In genomic region chr5:114896688-114897373, GRCm38 (mm10) we compare ENCODE assay signal across 8 mouse cellular contexts. TPM values are rescaled to one million over a fixed set of nuclear protein-coding genes. Genes with fewer than 3 reads are reported as not detected.
DNase-seq lines count a peak whose midpoint lies in the region; ATAC-seq and TF ChIP-seq lines count a peak whose summit lies in the region.

Gene Oasl2 (plus strand): TSS chr5:114896936.

- no peaks in the 10 kb centered on the region for H3K4me1 ChIP-seq in liver, adult 2 months (ENCODE audit: control insufficient read depth, insufficient read depth, low read length)
- 0 out of 2 replicates have a peak, but pooled peaks cover 2% of the 10 kb centered on the region for H3K4me1 ChIP-seq in brown adipose tissue, adult 24 weeks (ENCODE audit: control insufficient read depth, insufficient read depth, insufficient read length, low read length)

- H3K27ac ChIP-seq in liver, adult 2 months (replicated peaks; ENCODE audit: insufficient read depth, low read depth, low read length): peak within 1 kb of the TSS; percentile 76
- peak within 1 kb of the TSS; percentile 90 for H3K27ac ChIP-seq in brown adipose tissue, adult 24 weeks (replicated peaks; ENCODE audit: low read depth, low read length)

- H3K36me3 ChIP-seq in liver, adult 2 months (ENCODE audit: control insufficient read depth, insufficient read depth, low read length): no peaks in the 10 kb centered on the region

- 62% methylated on average over 13 of the region's 13 CpGs for WGBS in liver, adult 2 months

- H3K9ac ChIP-seq in liver, adult 2 months (ENCODE audit: low read depth, low read length): peak within 1 kb of the TSS; percentile 65

- TF ChIP-seq POLR2A in liver, adult 2 months (IDR thresholded peaks at IDR 0.05; ENCODE audit: extremely low read depth, insufficient read depth, low read length): no peak

- no peaks in the 10 kb centered on the region for H3K27me3 ChIP-seq in liver, adult 2 months (ENCODE audit: control insufficient read depth, insufficient read depth, low read length)

- peak; percentile 32 to 37; a peak in 2 of 4 replicates for ATAC-seq in hematopoietic stem cell, adult 5-6 weeks (replicated peaks in 1 of 2; ENCODE audit: insufficient read depth in 1 of 2, low FRiP score in 2 of 2, low TSS enrichment in 1 of 2, low read depth in 1 of 2, poor library complexity in 2 of 2, severe bottlenecking in 2 of 2)
- peak; percentile 35; the same call in 1 of the 2 replicates for ATAC-seq in megakaryocyte, adult 5-6 weeks (ENCODE audit: poor library complexity, severe bottlenecking)

- TF ChIP-seq CTCF in liver, adult 2 months (IDR thresholded peaks at IDR 0.05; ENCODE audit: low read depth, low read length): no peak

- peak within 1 kb of the TSS; percentile 52 for H3K4me3 ChIP-seq in liver, adult 2 months (ENCODE audit: insufficient read depth, low read depth, low read length)
- H3K4me3 ChIP-seq in brown adipose tissue, adult 24 weeks (ENCODE audit: insufficient read depth, low read depth, low read length): peak within 1 kb of the TSS; percentile 70

- H3K79me2 ChIP-seq in liver, adult 2 months (ENCODE audit: control insufficient read depth, insufficient read depth, low read length): no peaks in the 10 kb centered on the region

- no peak for DNase-seq in liver, adult 2 months (ENCODE audit: extremely low read depth, low read depth, low spot score)
- no peak for DNase-seq in liver
- no peak for DNase-seq in cerebellum, postnatal 36 days
- DNase-seq in gastrocnemius, adult 8-10 months (ENCODE audit: low spot score in 2 of 2): no peak
- DNase-seq in cerebellum, adult 11-12 months: no peak

RNA-seq across cellular contexts. Expression of gene Oasl2, which starts in this region (rescaled TPM):
- 4.1 and 6.3 TPM in 2 replicates for total RNA-seq in liver, adult 2 months (2014; rRNA removed)
- 1.5 and 4.2 TPM in 2 replicates for polyA plus RNA-seq in liver, adult 2 months (2012; rRNA removed)
- 3.3 and 5.9 TPM in 2 replicates for polyA plus RNA-seq in brown adipose tissue, adult 24 weeks (2012; ENCODE audit: insufficient read depth, insufficient read length, missing spikeins)
- 52.4 and 61.4 TPM in 2 replicates for total RNA-seq in hematopoietic stem cell, adult 5-6 weeks (2017)
- total RNA-seq in megakaryocyte, adult 5-6 weeks (2015): 55.8 and 59.4 TPM in 2 replicates
- 32.3 TPM in 2 replicates for total RNA-seq in megakaryocyte, adult 5-6 weeks (2017)
- 1 to 10 TPM in 2 of 4 experiments, under 1 TPM in 2; 0.19 to 1.6 (median 0.86) TPM for total RNA-seq in gastrocnemius, adult 8-10 months (2022)
